Mouse (Mus musculus) heart, embryonic 14.5 days (tissue): Measurements from ENCODE around the gene Rfc2. TPM values are rescaled to one million over a fixed set of nuclear protein-coding genes. Genes with fewer than 3 reads are reported as not detected.
A peak's percentile ranks its signal among the peaks of the same experiment; 100 is the strongest.

ENCODE experiments used
- ATAC-seq: fragments of 200-750 bp; cut with Nextera tagmentation; 2 replicates; pipeline ENCODE4 v1.8.0; 2017; ENCODE audit warnings: low read depth, moderate TSS enrichment; ENCODE audit not compliant: insufficient number of reproducible peaks, insufficient read depth, low FRiP score
- H3K27ac ChIP-seq, 2 experiments: fragments of 200-500 bp in 1 of 2; fragments of 300-500 bp in 1 of 2; sonication (generic) in 1 of 2; replicated peaks in 1 of 2; 2 replicates each; pipeline ENCODE4 v1.5.1; 2012 to 2014; ENCODE audit warnings: low read depth in 2 of 2, low read length in 2 of 2, control low read depth in 1 of 2, mild to moderate bottlenecking in 1 of 2, mixed read lengths in 1 of 2; ENCODE audit not compliant: control insufficient read depth in 1 of 2, insufficient read depth in 1 of 2
- H3K27me3 ChIP-seq: fragments of 300-500 bp; sonication (generic); 2 replicates; pipeline ENCODE4 v1.6.1; 2014; ENCODE audit warnings: mild to moderate bottlenecking, low read length, control low read depth; ENCODE audit not compliant: control insufficient read depth, insufficient read depth
- H3K36me3 ChIP-seq: fragments of 300-500 bp; sonication (generic); 2 replicates; pipeline ENCODE4 v1.6.1; 2014; ENCODE audit warnings: mild to moderate bottlenecking, control low read depth, low read length, mixed read lengths; ENCODE audit not compliant: control insufficient read depth, insufficient read depth
- H3K4me1 ChIP-seq, 2 experiments: fragments of 200-500 bp in 1 of 2; fragments of 300-500 bp in 1 of 2; sonication (generic) in 1 of 2; 2 replicates each; pipeline ENCODE4 v1.6.1; 2012 to 2014; ENCODE audit warnings: low read length in 2 of 2, control low read depth in 1 of 2, mixed read lengths in 1 of 2; ENCODE audit not compliant: control insufficient read depth in 2 of 2, insufficient read depth in 2 of 2
- H3K4me2 ChIP-seq: fragments of 300-500 bp; sonication (generic); 2 replicates; pipeline ENCODE4 v1.6.1; 2014; ENCODE audit warnings: mild to moderate bottlenecking, low read length
- H3K4me3 ChIP-seq, 2 experiments: fragments of 200-500 bp in 1 of 2; fragments of 300-500 bp in 1 of 2; sonication (generic) in 1 of 2; 2 replicates each; pipeline ENCODE4 v1.5.1; 2012 to 2014; ENCODE audit warnings: low read length in 2 of 2, mild to moderate bottlenecking in 2 of 2, control low read depth in 1 of 2, low read depth in 1 of 2, moderate library complexity in 1 of 2; ENCODE audit not compliant: control insufficient read depth in 1 of 2, insufficient read depth in 1 of 2
- H3K9ac ChIP-seq: fragments of 300-500 bp; sonication (generic); 2 replicates; pipeline ENCODE4 v1.6.1; 2014; ENCODE audit warnings: mild to moderate bottlenecking, low read length
- H3K9me3 ChIP-seq: fragments of 300-500 bp; sonication (generic); 2 replicates; pipeline ENCODE4 v1.6.1; 2016; ENCODE audit warnings: low read length, control low read depth; ENCODE audit not compliant: control insufficient read depth
- WGBS: fragments of 180-500 bp; shearing (Covaris S2); extraction: QIAGEN DNeasy Blood & Tissue Kit; methylation state at CpG from one replicate; pipeline ENCODE4 v1.1.7; 2014; 5-methylcytosine and 5-hydroxymethylcytosine counted together
- polyA plus RNA-seq: library from polyadenylated mRNA; unstranded; fragments of >200 nt; fragmentation: Nextera tagmentation; extraction: Ambion mirVana; gene quantifications from 2 replicates; pipeline ENCODE4 v1.2.1, GENCODE M21; 2014

Gene Rfc2
- polyA plus RNA-seq, 1 experiment from 2014 or later: 184 TPM

GRCm38 (mm10) chr5:134638461-134639268, 57.5 kb downstream of the Rfc2 start:
- Histone ChIP-seq H3K27ac (peak overlapping the region; percentile 92 to 93), H3K4me2 (peak overlapping the region; percentile 75), H3K9me3 (no peaks in the 10 kb centered on the region), H3K36me3 (peaks cover 30% of the 10 kb centered on the region), H3K27me3 (no peaks in the 10 kb centered on the region), H3K4me1 (peaks cover 2 to 14% of the 10 kb centered on the region in 2 experiments), H3K9ac (peak overlapping the region; percentile 99), H3K4me3 (peak overlapping the region; percentile 93 to 99)
- WGBS: under 1% methylated on average over 74 of the region's 85 CpGs
- ATAC-seq: peak; percentile 59

GRCm38 (mm10) chr5:134639269-134639682, 58.1 kb downstream of the Rfc2 start, which contains the start of gene Eif4h:
Gene Eif4h (minus strand): TSS chr5:134639490.
- peak within 1 kb of the TSS; percentile 99 for H3K9ac ChIP-seq
- WGBS: 0% methylated on average over 52 of the region's 52 CpGs
- no peaks in the 10 kb centered on the region for H3K9me3 ChIP-seq
- H3K36me3 ChIP-seq: peaks cover 26% of the 10 kb centered on the region
- H3K4me1 ChIP-seq: peaks cover 4 to 16% of the 10 kb centered on the region in 2 experiments
- ATAC-seq: peak; percentile 89
- H3K4me2 ChIP-seq: peak within 1 kb of the TSS; percentile 75
- H3K27ac ChIP-seq: peak within 1 kb of the TSS; percentile 92 to 93
- peak within 1 kb of the TSS; percentile 93 to 99 for H3K4me3 ChIP-seq
- H3K27me3 ChIP-seq: no peaks in the 10 kb centered on the region

GRCm38 (mm10) chr5:134640371-134640770, 59.2 kb downstream of the Rfc2 start:
- no peak overlapping the region for H3K4me2 ChIP-seq
- H3K36me3 ChIP-seq: peaks cover 18% of the 10 kb centered on the region
- H3K9me3 ChIP-seq: no peaks in the 10 kb centered on the region
- H3K4me3 ChIP-seq: no peak overlapping the region
- H3K27me3 ChIP-seq: no peaks in the 10 kb centered on the region
- H3K27ac ChIP-seq: no peak overlapping the region
- H3K9ac ChIP-seq: no peak overlapping the region
- no peak for ATAC-seq
- 86% methylated on average over 3 of the region's 3 CpGs for WGBS
- H3K4me1 ChIP-seq: peaks cover 8 to 19% of the 10 kb centered on the region in 2 experiments

- H3K36me3 ChIP-seq: no peaks in the 10 kb centered on the region
- 75% methylated on average over 1 of the region's 1 CpGs for WGBS
- no peaks in the 10 kb centered on the region for H3K9me3 ChIP-seq
- peaks cover 6 to 10% of the 10 kb centered on the region in 2 experiments for H3K4me1 ChIP-seq
- H3K27me3 ChIP-seq: no peaks in the 10 kb centered on the region
- no peak overlapping the region for H3K4me3 ChIP-seq
- no peak overlapping the region for H3K4me2 ChIP-seq
- H3K9ac ChIP-seq: no peak overlapping the region
- H3K27ac ChIP-seq: no peak overlapping the region
- no peak for ATAC-seq
Observed at GRCm38 (mm10) chr5:134644121-134644520, 63.0 kb downstream of the Rfc2 start.

- WGBS: 45% methylated on average over 8 of the region's 8 CpGs
- peak overlapping the region in 1 of 2 experiments; percentile 58; a peak in 1 of 4 replicates for H3K27ac ChIP-seq
- H3K4me3 ChIP-seq: no peak overlapping the region
- H3K4me2 ChIP-seq: no peak overlapping the region
- H3K9ac ChIP-seq: no peak overlapping the region
- no peaks in the 10 kb centered on the region for H3K9me3 ChIP-seq
- no peaks in the 10 kb centered on the region for H3K27me3 ChIP-seq
- ATAC-seq: no peak; the same call in 1 of the 2 replicates
- peaks cover 6 to 8% of the 10 kb centered on the region in 2 experiments for H3K4me1 ChIP-seq
- H3K36me3 ChIP-seq: no peaks in the 10 kb centered on the region
Observed at GRCm38 (mm10) chr5:134644643-134645118, 63.5 kb downstream of the Rfc2 start.

GRCm38 (mm10) chr5:134646461-134646860, 65.3 kb downstream of the Rfc2 start:
- H3K27ac ChIP-seq: no peak overlapping the region
- H3K4me2 ChIP-seq: no peak overlapping the region
- H3K27me3 ChIP-seq: no peaks in the 10 kb centered on the region
- no peak overlapping the region for H3K9ac ChIP-seq
- WGBS: 64% methylated on average over 4 of the region's 4 CpGs
- no peak overlapping the region for H3K4me3 ChIP-seq
- 0 out of 2 replicates have a peak, but pooled peaks cover 3% of the 10 kb centered on the region for H3K9me3 ChIP-seq
- H3K36me3 ChIP-seq: no peaks in the 10 kb centered on the region
- peaks cover 5 to 6% of the 10 kb centered on the region in 2 experiments for H3K4me1 ChIP-seq
- no peak for ATAC-seq

GRCm38 (mm10) chr5:134647394-134647793, 66.2 kb downstream of the Rfc2 start:
- no peak overlapping the region for H3K4me2 ChIP-seq
- no peak overlapping the region for H3K9ac ChIP-seq
- no peaks in the 10 kb centered on the region for H3K36me3 ChIP-seq
- 89% methylated on average over 2 of the region's 2 CpGs for WGBS
- no peak for ATAC-seq
- H3K27me3 ChIP-seq: no peaks in the 10 kb centered on the region
- H3K4me3 ChIP-seq: no peak overlapping the region
- H3K27ac ChIP-seq: no peak overlapping the region
- 0 out of 2 replicates have a peak, but pooled peaks cover 3% of the 10 kb centered on the region for H3K9me3 ChIP-seq
- H3K4me1 ChIP-seq: peaks cover 5 to 6% of the 10 kb centered on the region in 2 experiments
